Mouse (Mus musculus): Measurements from ENCODE around the gene Gfer. TPM values are rescaled to one million over a fixed set of nuclear protein-coding genes. Genes with fewer than 3 reads are reported as not detected.

The Gfer gene
- polyA plus RNA-seq (2014; fragmentation: Nextera tagmentation; extraction: Ambion mirVana) = 54.9 and 55.4 TPM in 2 replicates

- H3K4me3 ChIP-seq (ENCODE audit: low read depth, low read length) = peak within 1 kb of the TSS; percentile 80
- DNase-seq (ENCODE audit: low spot score) (peak; percentile 95), ATAC-seq (replicated peaks; ENCODE audit: low FRiP score) (peak; percentile 95)
- under 1% methylated on average over 75 of the region's 76 CpGs for WGBS
- peak within 1 kb of the TSS; percentile 71 for H3K27ac ChIP-seq (ENCODE audit: low read depth, low read length)
- peaks cover 10% of the 10 kb centered on the region for H3K4me1 ChIP-seq (replicated peaks; ENCODE audit: control insufficient read depth, insufficient read depth, low read length)
- 0 out of 2 replicates have a peak, but pooled peaks cover under 1% of the 10 kb centered on the region for H3K27me3 ChIP-seq (ENCODE audit: control insufficient read depth, insufficient read depth, low read length)
- H3K36me3 ChIP-seq (ENCODE audit: control insufficient read depth, insufficient read depth, low read length) = peaks cover 6% of the 10 kb centered on the region; the same call in 1 of the 2 replicates
- H3K9ac ChIP-seq (ENCODE audit: low read length) = peak within 1 kb of the TSS; percentile 94
- H3K9me3 ChIP-seq (ENCODE audit: control insufficient read depth, low read length) = no peaks in the 10 kb centered on the region
- H3K4me2 ChIP-seq (ENCODE audit: low read depth, low read length, severe bottlenecking) = peak within 1 kb of the TSS; percentile 70
Measured at GRCm38 (mm10) chr17:24696011-24696697, at the start of gene Gfer, which contains the start of gene Noxo1. Gene Gfer (minus strand): TSS chr17:24696156. Gene Noxo1 (plus strand): TSS chr17:24696234.

- H3K4me1 ChIP-seq (replicated peaks; ENCODE audit: control insufficient read depth, insufficient read depth, low read length) = no peaks in the 10 kb centered on the region
- H3K4me2 ChIP-seq (ENCODE audit: low read depth, low read length, severe bottlenecking) = no peak overlapping the region
- ATAC-seq (replicated peaks; ENCODE audit: low FRiP score) (no peak), DNase-seq (ENCODE audit: low spot score) (no peak)
- H3K36me3 ChIP-seq (ENCODE audit: control insufficient read depth, insufficient read depth, low read length) = no peaks in the 10 kb centered on the region
- no peak overlapping the region for H3K9ac ChIP-seq (ENCODE audit: low read length)
- H3K4me3 ChIP-seq (ENCODE audit: low read depth, low read length) = no peak overlapping the region
- no peaks in the 10 kb centered on the region for H3K27me3 ChIP-seq (ENCODE audit: control insufficient read depth, insufficient read depth, low read length)
- 78% methylated on average over 3 of the region's 3 CpGs for WGBS
- H3K27ac ChIP-seq (ENCODE audit: low read depth, low read length) = no peak overlapping the region
- H3K9me3 ChIP-seq (ENCODE audit: control insufficient read depth, low read length) = no peaks in the 10 kb centered on the region
Measured at GRCm38 (mm10) chr17:24744381-24744780, 48.4 kb upstream of the Gfer start.

GRCm38 (mm10) chr17:24743896-24744295 lies 47.9 kb upstream of the Gfer start:
- H3K36me3 ChIP-seq (ENCODE audit: control insufficient read depth, insufficient read depth, low read length) = no peaks in the 10 kb centered on the region
- H3K4me3 ChIP-seq (ENCODE audit: low read depth, low read length) = no peak overlapping the region
- no peak overlapping the region for H3K27ac ChIP-seq (ENCODE audit: low read depth, low read length)
- DNase-seq (ENCODE audit: low spot score) (no peak), ATAC-seq (replicated peaks; ENCODE audit: low FRiP score) (no peak)
- H3K27me3 ChIP-seq (ENCODE audit: control insufficient read depth, insufficient read depth, low read length) = no peaks in the 10 kb centered on the region
- H3K9me3 ChIP-seq (ENCODE audit: control insufficient read depth, low read length) = no peaks in the 10 kb centered on the region
- no peaks in the 10 kb centered on the region for H3K4me1 ChIP-seq (replicated peaks; ENCODE audit: control insufficient read depth, insufficient read depth, low read length)
- H3K9ac ChIP-seq (ENCODE audit: low read length) = no peak overlapping the region
- no peak overlapping the region for H3K4me2 ChIP-seq (ENCODE audit: low read depth, low read length, severe bottlenecking)
- 77% methylated on average over 5 of the region's 5 CpGs for WGBS

GRCm38 (mm10) chr17:24742307-24742706 lies 46.4 kb upstream of the Gfer start:
- ATAC-seq (replicated peaks; ENCODE audit: low FRiP score) (no peak), DNase-seq (ENCODE audit: low spot score) (no peak)
- Histone ChIP-seq H3K27ac (ENCODE audit: low read depth, low read length) (no peak overlapping the region), H3K9ac (ENCODE audit: low read length) (no peak overlapping the region), H3K27me3 (ENCODE audit: control insufficient read depth, insufficient read depth, low read length) (no peaks in the 10 kb centered on the region), H3K9me3 (ENCODE audit: control insufficient read depth, low read length) (no peaks in the 10 kb centered on the region), H3K36me3 (ENCODE audit: control insufficient read depth, insufficient read depth, low read length) (no peaks in the 10 kb centered on the region), H3K4me3 (ENCODE audit: low read depth, low read length) (no peak overlapping the region), H3K4me1 (replicated peaks; ENCODE audit: control insufficient read depth, insufficient read depth, low read length) (peaks cover under 1% of the 10 kb centered on the region; the same call in 1 of the 2 replicates), H3K4me2 (ENCODE audit: low read depth, low read length, severe bottlenecking) (no peak overlapping the region)
- 86% methylated on average over 8 of the region's 8 CpGs for WGBS

- 85% methylated on average over 8 of the region's 8 CpGs for WGBS
- Histone ChIP-seq H3K4me2 (ENCODE audit: low read depth, low read length, severe bottlenecking) (no peak overlapping the region), H3K36me3 (ENCODE audit: control insufficient read depth, insufficient read depth, low read length) (no peaks in the 10 kb centered on the region), H3K4me3 (ENCODE audit: low read depth, low read length) (no peak overlapping the region), H3K4me1 (replicated peaks; ENCODE audit: control insufficient read depth, insufficient read depth, low read length) (peaks cover 9% of the 10 kb centered on the region; the same call in 1 of the 2 replicates), H3K27ac (ENCODE audit: low read depth, low read length) (no peak overlapping the region), H3K9me3 (ENCODE audit: control insufficient read depth, low read length) (no peaks in the 10 kb centered on the region), H3K9ac (ENCODE audit: low read length) (no peak overlapping the region), H3K27me3 (ENCODE audit: control insufficient read depth, insufficient read depth, low read length) (no peaks in the 10 kb centered on the region)
- DNase-seq (ENCODE audit: low spot score) (no peak), ATAC-seq (replicated peaks; ENCODE audit: low FRiP score) (no peak)
Measured at GRCm38 (mm10) chr17:24739926-24740325, 44.0 kb upstream of the Gfer start.

GRCm38 (mm10) chr17:24738238-24738637 lies 42.3 kb upstream of the Gfer start:
- H3K9ac ChIP-seq (ENCODE audit: low read length) = no peak overlapping the region
- no peak overlapping the region for H3K4me3 ChIP-seq (ENCODE audit: low read depth, low read length)
- no peaks in the 10 kb centered on the region for H3K27me3 ChIP-seq (ENCODE audit: control insufficient read depth, insufficient read depth, low read length)
- no peaks in the 10 kb centered on the region for H3K9me3 ChIP-seq (ENCODE audit: control insufficient read depth, low read length)
- H3K36me3 ChIP-seq (ENCODE audit: control insufficient read depth, insufficient read depth, low read length) = no peaks in the 10 kb centered on the region
- DNase-seq (ENCODE audit: low spot score) (no peak), ATAC-seq (replicated peaks; ENCODE audit: low FRiP score) (no peak)
- H3K27ac ChIP-seq (ENCODE audit: low read depth, low read length) = no peak overlapping the region
- H3K4me1 ChIP-seq (replicated peaks; ENCODE audit: control insufficient read depth, insufficient read depth, low read length) = peaks cover 9% of the 10 kb centered on the region; the same call in 1 of the 2 replicates
- no peak overlapping the region for H3K4me2 ChIP-seq (ENCODE audit: low read depth, low read length, severe bottlenecking)
- 87% methylated on average over 4 of the region's 4 CpGs for WGBS

- H3K4me2 ChIP-seq (ENCODE audit: low read depth, low read length, severe bottlenecking) = peak overlapping the region; percentile 81
- DNase-seq (ENCODE audit: low spot score) (no peak), ATAC-seq (replicated peaks; ENCODE audit: low FRiP score) (no peak)
- WGBS = 24% methylated on average over 8 of the region's 8 CpGs
- no peaks in the 10 kb centered on the region for H3K9me3 ChIP-seq (ENCODE audit: control insufficient read depth, low read length)
- no peaks in the 10 kb centered on the region for H3K36me3 ChIP-seq (ENCODE audit: control insufficient read depth, insufficient read depth, low read length)
- H3K4me3 ChIP-seq (ENCODE audit: low read depth, low read length) = peak overlapping the region; percentile 55
- no peak overlapping the region for H3K27ac ChIP-seq (ENCODE audit: low read depth, low read length)
- H3K9ac ChIP-seq (ENCODE audit: low read length) = peak overlapping the region; percentile 61; the same call in 1 of the 2 replicates
- H3K4me1 ChIP-seq (replicated peaks; ENCODE audit: control insufficient read depth, insufficient read depth, low read length) = peaks cover 9% of the 10 kb centered on the region; the same call in 1 of the 2 replicates
- H3K27me3 ChIP-seq (ENCODE audit: control insufficient read depth, insufficient read depth, low read length) = no peaks in the 10 kb centered on the region
Measured at GRCm38 (mm10) chr17:24737135-24737810, 41.3 kb upstream of the Gfer start.

- H3K36me3 ChIP-seq (ENCODE audit: control insufficient read depth, insufficient read depth, low read length) = no peaks in the 10 kb centered on the region
- WGBS = 2% methylated on average over 29 of the region's 29 CpGs
- no peaks in the 10 kb centered on the region for H3K27me3 ChIP-seq (ENCODE audit: control insufficient read depth, insufficient read depth, low read length)
- peak; percentile 95 for DNase-seq (ENCODE audit: low spot score)
- peak within 1 kb of the TSS; percentile 81 for H3K4me2 ChIP-seq (ENCODE audit: low read depth, low read length, severe bottlenecking)
- H3K4me3 ChIP-seq (ENCODE audit: low read depth, low read length) = peak within 1 kb of the TSS; percentile 55
- peak within 1 kb of the TSS; percentile 61 for H3K9ac ChIP-seq (ENCODE audit: low read length)
- peak; percentile 97 for ATAC-seq (replicated peaks; ENCODE audit: low FRiP score)
- H3K4me1 ChIP-seq (replicated peaks; ENCODE audit: control insufficient read depth, insufficient read depth, low read length) = peaks cover 9% of the 10 kb centered on the region; the same call in 1 of the 2 replicates
- no peaks in the 10 kb centered on the region for H3K9me3 ChIP-seq (ENCODE audit: control insufficient read depth, low read length)
- no peak within 1 kb of the TSS for H3K27ac ChIP-seq (ENCODE audit: low read depth, low read length)
Measured at GRCm38 (mm10) chr17:24736330-24737051, 40.5 kb upstream of the Gfer start, which contains the start of gene Msrb1. Gene Msrb1 (plus strand): TSS chr17:24736642.

Data from forebrain, embryonic 11.5 days (tissue).